Mouse (Mus musculus): ENCODE data around the gene Gnmt.

Gnmt gene

DNA sequence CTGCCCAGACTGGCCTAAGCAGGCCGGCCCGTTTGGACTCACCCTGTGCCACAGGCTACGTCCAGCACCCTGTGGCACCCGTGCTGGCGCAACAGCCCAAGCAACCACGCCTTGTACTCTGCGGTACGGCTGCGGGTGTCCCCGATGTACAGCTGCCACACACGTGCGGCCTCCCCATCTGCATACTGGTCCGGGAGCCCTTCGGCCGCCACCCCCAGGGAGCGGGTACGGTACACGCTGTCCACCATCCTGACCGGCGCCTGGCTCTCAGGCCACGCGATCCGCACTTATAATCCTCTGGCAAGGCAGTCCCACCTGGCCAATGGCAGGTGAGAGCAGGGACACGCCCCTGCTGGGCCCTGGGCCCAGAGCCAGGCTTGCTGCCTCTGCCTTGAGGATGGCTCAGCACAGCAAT, at the start of gene Gnmt:
TSS of gene Gnmt (minus strand) at position 265 of the 415 bp plus-strand sequence.
- DNase-seq: no peak

DNA sequence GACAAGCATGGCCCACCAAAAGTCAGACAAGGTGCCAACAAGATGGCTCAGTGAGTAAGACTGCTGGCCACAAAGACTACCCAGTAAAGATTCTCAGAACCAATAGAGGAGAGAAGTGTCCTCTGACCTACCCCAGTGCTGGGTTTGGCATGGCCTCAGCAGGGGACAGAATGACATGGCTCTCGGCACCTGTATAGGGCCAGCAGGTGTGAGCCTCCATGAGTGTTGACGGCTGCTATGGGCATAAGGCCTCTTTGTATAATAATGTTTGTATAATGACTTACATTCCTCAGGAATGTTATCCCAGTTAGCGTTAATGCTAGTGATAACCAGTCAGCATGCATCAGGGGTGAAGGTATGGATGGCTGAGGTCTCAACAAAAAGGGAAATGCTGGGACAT, 47.1 kb upstream of the Gnmt start:
- DNase-seq: no peak

DNA sequence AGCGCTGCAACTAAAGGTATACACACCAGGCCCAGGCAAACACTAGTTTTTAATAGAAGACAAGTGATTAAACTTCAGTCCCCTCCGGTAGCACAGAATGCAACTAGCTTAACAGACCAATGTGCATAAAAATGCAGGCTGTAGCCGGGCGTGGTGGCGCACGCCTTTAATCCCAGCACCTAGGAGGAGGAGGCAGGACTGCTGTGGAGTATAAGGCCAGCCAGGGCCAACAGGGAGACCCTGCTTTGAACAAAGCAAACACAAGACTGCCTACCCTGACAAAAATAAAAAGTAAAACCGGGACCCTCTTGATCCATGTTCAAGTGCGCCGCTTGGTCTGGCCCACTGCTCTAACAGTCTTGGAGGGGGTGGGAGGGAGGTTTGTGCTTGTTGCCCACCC, 46.1 kb upstream of the Gnmt start:
- no peak for DNase-seq

DNA sequence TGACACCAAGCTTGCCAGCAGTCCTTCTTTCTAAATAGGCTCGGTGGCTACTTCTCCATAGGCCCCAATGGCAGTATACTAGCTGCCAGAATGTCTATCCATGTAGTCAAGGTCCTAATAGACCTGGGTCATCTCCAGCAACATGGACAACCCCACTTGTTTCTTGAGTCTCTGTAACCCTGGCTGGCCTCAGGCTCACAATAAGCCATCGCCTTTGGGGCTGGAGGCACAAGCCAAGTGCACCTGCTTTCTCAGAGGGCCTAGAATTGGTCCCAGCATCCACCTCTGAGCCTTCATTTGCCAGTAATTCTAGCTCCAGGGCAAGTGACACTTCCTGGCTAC, 45.1 kb upstream of the Gnmt start:
- DNase-seq: no peak

DNA sequence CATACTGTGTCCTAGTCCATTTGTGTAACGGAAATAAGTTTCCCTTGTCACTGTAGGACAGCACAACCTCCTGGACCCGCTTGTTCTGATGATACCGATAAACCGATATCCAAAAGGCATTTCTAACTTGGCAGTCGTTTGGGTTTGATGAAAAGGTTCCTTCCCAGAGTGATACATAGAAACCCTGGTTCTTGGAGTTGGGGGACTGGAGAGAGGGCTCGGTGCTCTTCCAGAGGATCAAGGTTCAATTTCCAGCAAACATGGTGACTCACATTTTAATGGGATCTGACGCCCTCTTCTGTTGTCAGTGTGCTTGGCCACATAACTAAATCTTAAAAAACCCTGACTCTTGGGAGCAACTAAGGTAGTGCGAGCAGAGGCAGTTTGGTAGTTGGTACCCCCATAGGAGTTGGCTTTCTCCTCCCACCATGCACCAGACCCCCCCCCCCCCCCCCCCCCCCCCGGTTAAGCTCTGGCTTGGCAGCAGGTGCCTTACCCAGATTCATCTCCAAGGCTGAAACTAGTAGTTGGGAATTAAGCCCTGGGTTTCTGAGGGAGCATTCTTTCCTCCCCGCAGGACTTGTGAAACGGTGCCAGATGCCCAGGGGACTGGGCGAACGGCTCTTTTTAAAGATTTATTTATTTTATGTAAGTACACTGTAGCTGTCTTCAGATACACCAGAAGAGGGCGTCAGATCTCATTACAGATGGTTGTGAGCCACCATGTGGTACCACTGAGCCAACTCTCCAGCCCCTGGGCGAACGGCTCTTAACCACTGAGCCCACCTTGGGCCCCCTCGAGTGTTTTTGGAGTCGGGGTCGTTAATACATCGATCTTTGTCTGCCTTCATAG, 44.5 kb upstream of the Gnmt start:
- DNase-seq: no peak

DNA sequence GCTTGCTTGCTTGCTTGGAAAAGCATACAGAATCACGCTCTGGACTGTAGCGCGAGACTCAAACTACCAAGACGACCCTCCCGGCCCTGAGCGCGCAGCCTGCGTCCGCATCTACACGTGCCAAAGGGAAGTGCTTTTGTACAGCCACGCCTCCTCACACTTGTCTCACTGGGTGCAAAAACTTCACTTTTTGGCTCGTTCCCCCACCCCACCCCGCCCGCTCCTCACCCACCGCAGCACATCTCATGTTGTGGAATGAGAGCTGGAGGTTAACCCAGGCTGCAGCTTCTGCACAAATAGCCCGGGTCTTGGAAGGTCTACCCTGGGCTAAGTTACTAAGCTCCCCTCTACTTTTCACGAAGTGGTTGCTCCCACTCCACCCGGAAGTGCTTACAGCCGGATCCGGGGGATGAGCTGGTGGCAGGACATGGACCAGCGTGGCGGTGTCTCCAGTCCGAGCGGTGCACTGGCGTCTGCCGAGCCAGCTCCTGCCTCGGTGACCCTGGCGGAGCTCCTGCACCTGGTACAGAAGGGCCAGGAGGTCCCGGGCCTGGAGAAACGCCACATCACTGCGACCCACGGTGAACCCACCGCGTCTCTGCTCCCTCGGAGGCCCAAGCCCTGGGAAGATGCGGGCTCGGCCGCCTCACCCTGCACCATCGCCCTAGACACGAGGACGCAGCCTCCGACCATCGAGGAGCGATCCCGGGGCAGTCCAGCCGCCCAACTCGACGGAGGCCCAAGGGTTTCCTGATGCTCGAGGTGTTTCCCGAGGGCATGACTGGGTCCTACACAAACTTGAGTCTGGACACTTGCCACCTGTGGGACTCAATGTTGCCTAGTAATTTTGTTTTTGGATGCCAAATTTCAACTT, 43.7 kb upstream of the Gnmt start, which contains the start of gene 2310039H08Rik:
TSS of gene 2310039H08Rik (plus strand) at position 232 of the 874 bp plus-strand sequence.
- DNase-seq: peak; percentile 84

DNA sequence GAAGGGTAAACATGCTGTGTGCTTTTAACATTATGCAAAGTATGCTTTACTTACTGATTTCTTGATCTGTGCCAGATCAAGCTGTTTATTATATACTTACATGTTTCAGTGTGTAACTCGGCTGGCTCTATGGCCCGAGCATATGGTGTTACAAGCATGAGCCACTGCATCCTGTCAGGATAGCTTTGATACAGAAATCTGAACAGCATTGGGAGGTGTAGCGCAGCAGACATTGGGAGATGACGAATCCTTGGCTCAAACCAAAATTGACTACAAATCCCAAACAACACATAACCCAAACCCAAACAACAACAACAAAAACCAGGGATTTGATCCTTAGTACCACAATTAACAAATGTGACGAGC, 43.1 kb upstream of the Gnmt start:
- peak; percentile 22 for DNase-seq

DNA sequence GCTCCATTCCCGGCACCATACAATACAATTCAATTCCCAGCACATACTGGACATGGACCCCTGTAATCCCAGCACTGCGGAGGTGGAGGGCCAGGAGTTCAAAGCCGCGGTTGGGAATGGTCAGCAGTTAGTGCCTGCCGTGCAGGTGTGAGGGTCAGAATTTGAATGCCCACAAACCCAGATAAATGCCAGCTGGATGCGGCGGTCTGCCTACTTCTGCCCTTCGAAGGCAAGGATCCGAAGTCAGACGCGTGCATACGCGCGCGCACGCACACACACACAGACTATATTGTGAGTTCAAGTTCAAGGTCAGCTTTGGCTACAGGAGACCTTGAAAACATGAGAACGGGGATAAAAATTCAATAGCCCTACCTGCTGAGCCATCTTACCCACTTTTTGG, 42.6 kb upstream of the Gnmt start:
- DNase-seq: peak; percentile 35

DNA sequence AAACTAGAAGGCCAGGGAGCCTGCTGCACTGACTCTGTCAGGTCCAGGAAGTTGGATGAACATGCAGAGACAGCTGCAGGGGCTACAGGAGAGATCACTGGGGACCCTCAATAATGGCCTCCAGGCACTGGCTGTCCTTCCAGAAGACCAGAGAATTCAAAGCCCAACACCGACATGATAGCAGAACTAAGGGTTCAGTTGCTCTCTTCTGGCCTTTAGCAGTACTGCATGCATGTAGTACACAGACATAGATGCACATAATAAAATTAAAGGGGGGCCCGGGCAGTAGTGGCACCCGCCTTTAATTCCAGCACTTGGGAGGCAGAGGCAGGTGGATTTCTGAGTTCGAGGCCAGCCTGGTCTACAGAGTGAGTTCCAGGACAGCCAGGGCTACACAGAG, 42.1 kb upstream of the Gnmt start:
- no peak for DNase-seq

DNA sequence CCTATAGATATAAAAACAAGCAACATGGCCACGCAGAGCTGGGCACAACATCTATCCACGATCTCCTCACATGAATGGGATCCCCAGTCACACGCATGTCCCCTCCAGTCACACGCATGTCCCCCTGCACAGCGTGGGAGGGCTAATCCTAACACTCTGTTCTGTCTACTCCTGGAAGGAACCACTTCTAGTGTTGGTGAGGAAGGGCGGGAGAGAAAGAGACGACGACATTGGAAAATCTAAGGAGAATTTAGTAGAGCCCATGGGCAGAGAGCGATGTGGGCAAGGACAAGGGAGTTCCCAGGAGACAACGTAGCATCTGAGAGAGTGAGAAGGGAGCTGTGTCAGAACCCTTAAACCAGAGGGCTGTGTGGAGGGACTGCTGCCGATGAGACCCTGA, 41.6 kb upstream of the Gnmt start:
- DNase-seq: no peak

DNA sequence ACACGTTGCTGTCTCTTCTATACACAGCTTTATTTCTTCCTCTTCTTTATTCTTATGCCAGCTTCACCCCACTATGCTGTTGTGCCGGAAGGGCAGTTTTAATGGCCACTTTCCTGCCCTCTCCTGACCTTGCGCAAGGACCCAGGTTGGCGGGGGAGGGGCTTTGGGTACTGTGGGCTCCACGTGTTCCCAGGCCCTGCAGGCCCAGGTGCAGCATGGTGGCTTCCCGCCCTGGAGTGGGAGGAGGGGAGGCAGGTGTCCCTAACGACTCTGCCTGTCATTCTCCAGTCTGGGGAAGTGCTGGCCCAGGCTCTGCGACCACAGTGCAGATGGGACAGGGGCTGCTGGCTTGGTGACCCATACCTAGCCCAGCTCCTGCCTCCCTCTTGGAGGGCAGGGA, 38.9 kb upstream of the Gnmt start:
- peak; percentile 82 for DNase-seq

DNA sequence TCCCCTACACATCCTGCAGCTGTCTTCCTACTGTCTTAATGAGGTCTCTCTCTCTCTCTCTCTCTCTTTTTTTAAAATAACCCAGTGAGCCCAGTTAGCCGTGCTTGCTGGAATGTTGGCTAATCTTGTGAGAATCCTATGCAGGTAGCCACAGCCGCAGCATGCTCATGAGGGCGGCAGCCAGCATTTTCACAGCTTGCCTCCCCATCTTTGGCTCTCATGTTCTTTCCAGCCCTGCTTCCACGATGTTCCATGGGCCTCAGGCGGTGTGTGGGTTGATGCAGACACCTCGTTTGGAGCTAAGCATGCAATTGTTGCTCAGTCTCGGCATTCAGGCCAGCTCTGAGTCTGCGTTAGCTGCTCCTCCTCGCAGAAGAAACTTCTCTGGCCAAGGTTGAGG, 35.9 kb upstream of the Gnmt start:
- DNase-seq: peak; percentile 28

DNA sequence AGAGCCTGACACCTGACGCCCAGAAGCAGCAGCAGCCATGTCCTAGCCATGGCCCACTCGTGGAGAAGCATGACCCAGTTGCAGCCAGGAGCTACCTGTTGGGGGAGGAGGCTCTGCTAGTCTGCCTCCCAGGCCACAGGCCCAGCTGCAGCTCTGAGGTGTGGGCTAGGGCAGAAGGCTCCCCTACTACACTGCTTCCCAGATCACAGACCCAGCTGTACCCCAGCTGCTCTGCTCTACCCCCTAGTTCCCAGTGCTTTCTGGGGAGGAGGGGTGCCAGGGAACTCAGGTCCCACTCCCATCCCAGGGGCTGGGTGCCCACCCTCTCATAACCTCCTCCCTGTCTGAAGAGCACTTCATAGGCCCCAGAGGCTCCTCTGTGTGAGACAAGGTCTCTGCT, 34.6 kb upstream of the Gnmt start, which contains the start of gene Ptcra:
TSS of gene Ptcra (minus strand) at position 169 of the 400 bp plus-strand sequence.
- DNase-seq: peak; percentile 75

DNA sequence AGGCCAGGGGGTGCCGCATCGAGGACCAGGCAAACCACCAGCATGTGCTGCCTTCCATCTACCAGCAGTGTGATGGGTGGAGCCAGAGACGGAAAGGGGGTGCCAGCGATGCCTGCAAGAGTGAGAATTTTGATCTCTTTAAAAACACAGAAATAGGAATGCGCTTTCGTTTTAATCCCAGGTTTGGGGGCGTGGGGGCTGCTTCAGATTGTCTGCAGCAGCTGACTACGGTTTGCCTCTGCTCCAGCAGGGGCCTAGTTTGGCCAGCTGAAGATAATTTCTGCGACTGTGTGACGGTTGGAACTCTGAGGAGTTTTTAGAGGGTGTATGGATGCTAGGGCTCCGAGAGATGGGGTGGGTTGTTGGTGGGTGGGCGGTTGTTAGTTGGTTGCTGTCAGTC, 29.8 kb upstream of the Gnmt start:
- DNase-seq: no peak

DNA sequence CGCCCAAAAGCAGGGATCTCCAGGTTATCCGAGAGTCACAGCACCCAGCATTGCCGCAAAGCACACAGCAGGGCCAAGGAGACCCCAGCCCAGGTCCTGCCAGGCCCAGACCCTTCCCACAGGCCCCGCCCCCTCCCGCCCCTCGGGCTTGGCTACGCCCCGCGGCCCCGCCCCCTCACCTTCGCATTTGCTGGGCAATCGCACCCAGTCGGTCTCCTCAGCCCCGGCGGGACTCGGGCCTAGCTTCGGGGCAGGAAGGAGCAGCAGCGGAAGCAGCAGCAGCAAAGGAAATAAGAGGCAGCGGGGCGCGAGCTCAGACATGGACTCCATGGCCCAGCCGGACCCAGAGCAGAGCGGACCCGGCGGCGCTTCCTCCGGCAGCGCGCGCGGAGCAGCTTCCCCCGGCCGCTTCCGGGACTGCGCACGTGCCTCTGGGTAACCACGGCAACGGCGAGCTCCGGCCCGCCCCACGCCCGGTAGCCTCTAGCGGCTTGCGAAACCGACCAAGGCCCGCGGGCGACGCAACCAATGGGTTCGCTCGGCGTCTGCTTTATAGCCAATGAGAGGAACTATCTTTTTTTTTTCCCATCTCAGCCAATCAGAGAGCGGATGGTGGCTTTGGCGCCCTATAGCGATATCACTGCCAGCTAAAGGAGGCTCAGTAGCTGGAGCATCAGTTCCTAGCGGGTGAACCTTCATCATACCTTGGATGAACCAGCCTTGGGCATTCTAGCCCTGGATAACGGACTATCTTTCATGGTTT, 23.0 kb upstream of the Gnmt start, which contains the start of gene Cnpy3:
TSS of gene Cnpy3 (minus strand) at position 421 of the 763 bp plus-strand sequence.
- peak; percentile 97 for DNase-seq

DNA sequence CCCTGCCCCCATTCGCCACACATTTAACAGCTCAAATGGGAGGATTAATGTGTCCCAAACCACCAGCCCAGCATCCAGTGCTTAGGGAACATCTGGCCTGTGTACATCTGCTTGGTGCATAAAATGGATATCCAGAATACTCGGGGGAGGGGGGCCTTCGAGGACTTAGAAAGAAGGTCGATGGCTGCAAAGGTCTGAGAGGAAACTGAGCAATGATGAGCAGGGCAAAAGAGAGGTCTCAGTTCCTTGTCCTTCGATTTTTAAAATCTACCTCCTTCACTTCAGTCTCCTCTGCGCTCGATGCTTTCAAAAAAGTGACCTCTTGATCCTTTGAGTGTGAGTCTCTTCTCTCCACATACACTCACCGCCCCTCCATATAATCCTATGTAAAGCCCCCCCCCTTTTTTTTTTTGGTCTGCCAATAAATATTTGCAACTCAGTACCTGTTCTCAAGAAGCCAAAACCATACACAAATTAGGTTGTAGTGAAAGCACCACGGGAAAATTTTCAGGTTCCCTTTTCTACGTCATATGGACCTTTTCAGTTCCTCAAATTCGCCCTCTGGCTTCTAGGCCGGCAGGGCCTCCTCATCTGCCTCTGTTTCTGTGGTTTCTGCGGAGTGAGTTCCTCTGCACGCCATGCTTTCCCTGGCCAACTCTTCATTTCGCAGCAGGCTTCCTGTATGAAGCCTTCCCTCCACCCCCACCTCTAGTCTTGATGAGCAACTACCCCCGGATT, 22.3 kb upstream of the Gnmt start:
- DNase-seq: no peak

DNA sequence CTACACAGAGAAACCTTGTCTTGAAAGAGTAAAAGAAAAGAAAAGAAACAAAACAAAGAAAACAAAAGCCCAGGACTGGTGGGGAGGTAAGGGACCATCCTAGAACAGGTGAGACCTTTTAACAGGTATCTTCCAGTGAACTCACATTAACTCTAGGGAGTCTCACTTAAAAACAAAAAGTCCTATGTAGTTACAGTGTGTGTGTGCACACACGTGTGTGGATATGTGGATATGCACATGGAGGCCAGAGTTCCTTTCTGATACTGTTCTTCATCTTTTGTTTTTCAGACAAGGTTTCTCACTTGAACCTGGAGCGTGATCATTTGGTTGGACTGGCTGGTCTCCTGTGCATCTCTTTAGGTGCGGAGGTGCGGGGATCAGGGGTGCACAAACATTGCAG, 21.6 kb upstream of the Gnmt start:
- DNase-seq: no peak

DNA sequence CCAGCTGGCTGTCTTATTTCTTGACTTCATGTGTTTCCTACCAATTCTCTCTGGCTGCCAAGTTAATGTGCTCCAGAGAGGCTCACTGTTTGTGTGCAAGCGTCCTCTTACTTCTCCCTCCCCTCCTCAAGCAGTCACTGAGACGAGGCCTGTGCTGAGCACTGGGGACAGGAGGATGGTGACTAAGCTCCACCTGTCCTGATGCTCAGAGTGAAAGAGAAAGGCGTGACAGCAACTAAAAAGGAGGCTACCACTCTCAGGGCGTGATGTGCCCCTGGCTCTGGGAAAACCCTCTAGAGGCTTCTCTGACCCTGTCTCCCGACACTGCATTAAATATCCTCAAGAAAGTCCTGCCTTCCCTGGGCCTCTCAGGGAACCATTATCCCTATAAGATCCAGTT, 20.3 kb upstream of the Gnmt start:
- no peak for DNase-seq

DNA sequence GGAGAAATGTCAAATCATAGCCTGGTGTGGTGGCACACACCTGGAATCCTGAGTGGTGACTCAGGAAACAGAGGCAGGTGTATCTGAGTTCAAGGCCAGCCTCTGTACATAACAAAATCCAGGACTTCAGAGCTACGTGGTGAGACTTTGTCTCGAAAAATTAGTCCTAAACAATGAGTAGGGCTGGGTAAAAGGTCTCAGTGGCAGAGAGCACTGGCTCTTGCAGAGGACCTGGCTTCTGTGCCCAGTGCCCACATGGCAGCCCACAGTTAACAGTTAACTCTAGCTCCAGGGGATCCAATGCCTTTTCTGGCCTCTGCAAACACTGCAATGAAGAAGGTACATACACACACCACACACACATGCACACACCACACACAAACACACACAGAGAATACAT, 18.8 kb upstream of the Gnmt start:
- DNase-seq: no peak

DNA sequence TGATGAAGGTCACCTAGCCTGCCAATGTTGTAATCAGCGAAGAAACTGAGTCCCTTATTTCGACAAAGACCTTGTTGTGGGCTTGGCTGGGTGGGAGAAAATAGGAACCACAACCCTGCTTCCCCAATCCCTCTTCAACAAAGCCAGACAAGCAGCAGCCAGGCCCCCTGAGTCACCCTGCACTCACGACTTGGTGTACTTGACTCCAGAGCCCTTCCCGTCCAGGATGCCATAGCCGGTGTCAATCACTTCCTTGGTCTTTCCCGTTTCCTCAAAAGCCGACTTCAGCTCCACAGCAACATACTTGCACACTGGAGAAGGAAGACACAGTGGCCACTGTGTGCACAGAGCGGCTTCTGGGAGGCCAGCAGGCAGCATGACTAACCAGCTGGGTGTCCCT, 18.3 kb upstream of the Gnmt start:
- DNase-seq: no peak

DNA sequence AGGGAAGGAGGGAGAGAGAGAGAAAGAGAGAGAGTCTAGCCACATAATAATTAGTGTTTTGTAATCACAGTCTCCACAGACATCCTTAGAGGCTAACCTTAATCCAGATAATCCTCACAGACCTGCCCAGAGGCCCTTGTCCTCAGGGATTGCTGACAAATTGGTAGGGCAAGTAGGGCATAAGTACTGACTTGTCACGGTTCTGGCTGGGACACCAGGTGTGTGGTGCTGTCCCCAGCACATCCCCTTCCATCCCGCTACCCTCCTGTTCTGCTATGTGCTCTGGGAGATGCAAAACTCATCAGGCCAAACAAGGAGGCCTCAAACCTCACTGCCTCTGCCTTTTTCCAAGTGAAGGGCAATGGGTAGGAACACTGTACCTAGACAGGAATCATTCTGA, 16.5 kb upstream of the Gnmt start:
- DNase-seq: no peak

DNA sequence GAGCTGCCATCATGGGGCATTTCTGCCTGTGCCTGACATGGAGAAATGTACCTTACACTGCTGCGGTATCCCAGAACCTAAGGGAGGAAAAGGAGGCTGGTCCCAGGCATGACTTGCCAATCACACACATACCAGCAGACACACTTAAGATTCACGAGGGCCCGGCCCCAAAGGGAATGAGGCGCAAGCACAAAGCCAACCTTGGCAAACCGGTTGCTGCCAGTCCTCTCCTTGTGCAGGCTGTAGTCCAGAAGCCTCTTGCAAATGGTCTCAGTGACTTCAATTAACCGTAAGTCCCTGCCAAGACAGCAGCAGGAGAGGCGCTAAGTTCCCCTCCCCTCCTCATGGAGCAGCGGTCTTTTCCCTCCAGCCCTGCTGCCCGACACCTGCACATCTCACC, 14.0 kb upstream of the Gnmt start:
- no peak for DNase-seq

DNA sequence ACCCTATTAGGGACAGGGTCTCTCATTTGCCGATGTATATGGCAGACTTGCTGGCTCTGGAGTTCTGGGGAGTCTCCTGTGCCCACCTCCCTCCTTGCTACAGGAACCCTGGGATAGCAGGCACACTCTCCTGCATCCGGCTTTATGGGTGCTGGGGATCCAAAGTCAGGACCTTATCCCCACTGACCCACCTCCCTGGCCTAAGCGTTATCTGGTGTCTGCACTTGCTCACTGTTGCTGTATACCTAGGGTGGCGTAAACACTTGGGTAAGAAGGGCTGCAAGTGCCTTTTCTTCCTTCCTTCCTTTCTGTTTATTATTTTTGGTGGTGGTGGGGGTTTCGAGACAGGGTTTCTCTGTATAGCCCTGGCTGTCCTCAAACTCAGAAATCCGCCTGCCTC, 12.3 kb upstream of the Gnmt start:
- no peak for DNase-seq
